Mouse (Mus musculus): Measurements from ENCODE around the gene Lpin3.

- TF ChIP-seq CTCF (IDR thresholded peaks at IDR 0.05; ENCODE audit: insufficient read depth, low read length), result no peak
- no peak for TF ChIP-seq POLR2A (IDR thresholded peaks at IDR 0.05; ENCODE audit: borderline replicate concordance, extremely low read depth, low read depth, low read length)
Observed at GRCm38 (mm10) chr2:160931378-160931777, 50.9 kb downstream of the Lpin3 start.
